Mouse (Mus musculus) yolk sac, embryonic 10.5 days (tissue): ENCODE measurements at regions not wholly inside any gene's neighbourhood (a gene's known extent, or its start where the extent isn't known, plus 50 kb on each side); places are given as distances from the start of the nearest gene placed in this dataset.

Experiments used
- DNase-seq: peaks from one replicate; pipeline ENCODE4 v3.0.0-alpha.2; 2017; ENCODE audit warnings: low spot score

DNA sequence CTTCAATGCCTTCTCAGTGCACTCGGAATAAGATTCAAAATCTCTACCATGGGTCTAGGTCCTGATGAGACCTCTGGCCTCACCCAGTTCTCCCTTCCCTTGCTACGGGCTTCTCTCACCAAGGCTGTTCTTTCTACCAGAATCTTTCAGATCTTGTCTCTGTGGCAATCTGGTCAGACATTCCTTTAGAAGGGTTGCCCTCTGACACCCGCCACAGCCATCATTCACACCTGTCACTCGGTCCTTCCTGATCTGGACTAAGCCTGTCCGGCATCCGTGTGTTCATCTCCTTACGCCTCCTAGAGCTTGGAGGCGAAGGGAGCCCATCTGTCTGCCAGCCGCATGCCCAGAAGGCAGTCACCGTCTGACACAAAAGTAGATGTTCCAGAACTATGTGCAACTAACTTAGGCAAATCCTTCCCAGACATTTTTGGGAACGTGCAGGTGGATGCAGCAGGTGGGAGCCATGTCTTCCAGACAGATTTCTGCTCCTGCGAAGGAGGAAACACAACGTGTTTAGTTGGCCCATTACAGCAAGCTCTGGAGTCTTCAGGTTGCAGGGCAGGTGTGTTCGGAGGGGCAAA, 77.7 kb downstream of the Fam76b start:
- no peak for DNase-seq

- DNase-seq = no peak
Observed at GRCm38 (mm10) chr9:13906736-13907135, 79.2 kb downstream of the Fam76b start.

GRCm38 (mm10) chr9:13909604-13910003, 82.1 kb downstream of the Fam76b start:
- no peak for DNase-seq

DNA sequence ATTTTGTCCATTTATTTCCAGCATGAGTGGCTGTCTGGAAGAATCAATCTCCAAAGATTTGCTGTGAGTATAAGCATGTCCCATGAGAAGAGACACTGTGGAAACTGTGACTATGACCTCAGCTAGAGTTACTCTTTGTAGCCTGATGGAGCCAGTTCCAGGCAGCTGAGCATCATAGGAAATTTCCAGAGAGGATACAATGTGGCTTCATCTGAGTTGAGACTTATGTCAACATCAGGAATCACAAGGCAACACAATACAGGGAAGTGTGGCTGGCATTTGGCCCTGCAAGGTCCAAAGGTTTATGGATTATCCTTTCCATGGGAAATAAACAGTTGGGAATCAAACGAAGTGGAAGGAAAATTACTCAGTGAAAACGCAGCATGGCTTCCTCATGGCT, 82.6 kb downstream of the Fam76b start:
- no peak for DNase-seq

GRCm38 (mm10) chr9:13913459-13913858, 85.9 kb downstream of the Fam76b start:
- no peak for DNase-seq

DNA sequence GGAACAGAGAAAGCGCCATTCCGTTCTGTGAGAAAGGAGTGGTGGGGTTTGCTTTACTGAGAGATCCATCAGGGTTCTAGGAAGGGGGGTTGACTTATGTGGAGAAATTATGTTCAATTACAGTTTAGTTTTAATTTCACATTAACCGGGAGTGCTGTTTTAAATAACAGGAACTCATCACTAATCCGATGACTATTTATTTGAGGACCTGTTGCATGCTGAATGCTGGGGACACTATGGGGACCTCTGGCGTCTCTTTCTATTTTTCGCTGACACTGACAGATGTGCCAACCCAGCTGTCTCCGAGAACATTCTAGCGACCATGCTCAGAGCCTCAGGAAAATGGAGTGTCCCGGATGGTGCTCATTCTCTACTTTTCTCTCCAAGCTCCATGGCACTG, 86.6 kb downstream of the Fam76b start:
- DNase-seq = no peak

DNA sequence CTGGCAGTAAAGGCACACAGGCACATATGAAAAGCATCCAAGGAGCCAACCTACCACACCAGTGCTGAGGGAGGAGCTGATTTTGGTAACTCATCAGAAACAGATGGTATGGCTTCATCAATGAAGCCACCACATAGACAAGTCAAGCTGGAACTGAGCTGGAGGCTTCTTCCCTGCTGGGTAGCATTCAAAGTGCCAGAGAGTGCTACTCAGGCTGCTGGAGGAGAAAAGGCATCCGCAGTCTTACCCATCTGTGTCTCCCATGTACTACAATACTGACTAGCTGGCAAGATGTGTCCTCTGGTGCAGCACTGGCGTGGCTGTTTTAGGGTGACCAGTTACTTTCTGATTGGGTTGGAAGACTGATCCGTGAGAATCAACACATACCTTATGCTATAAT, 87.3 kb downstream of the Fam76b start:
- no peak for DNase-seq

DNA sequence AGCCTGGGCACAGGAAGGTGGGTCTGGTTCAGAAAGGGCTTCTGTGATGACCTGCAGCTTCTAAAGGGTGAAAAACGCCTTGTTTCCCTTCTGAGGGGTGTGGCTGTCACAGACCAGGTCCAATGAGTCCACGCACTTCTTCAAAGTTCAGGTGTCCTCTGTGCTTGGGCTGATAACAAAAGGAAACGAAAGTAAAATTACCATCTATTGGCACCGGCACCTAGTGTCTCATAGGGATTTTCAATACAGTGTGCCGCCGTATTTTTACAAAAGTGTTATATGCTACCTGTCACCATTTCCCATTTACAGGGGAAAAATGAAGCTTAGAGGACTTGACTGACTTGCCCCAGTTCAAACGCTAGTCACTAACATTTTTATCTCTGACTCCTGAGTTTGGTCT, 89.3 kb downstream of the Fam76b start:
- DNase-seq = no peak

DNA sequence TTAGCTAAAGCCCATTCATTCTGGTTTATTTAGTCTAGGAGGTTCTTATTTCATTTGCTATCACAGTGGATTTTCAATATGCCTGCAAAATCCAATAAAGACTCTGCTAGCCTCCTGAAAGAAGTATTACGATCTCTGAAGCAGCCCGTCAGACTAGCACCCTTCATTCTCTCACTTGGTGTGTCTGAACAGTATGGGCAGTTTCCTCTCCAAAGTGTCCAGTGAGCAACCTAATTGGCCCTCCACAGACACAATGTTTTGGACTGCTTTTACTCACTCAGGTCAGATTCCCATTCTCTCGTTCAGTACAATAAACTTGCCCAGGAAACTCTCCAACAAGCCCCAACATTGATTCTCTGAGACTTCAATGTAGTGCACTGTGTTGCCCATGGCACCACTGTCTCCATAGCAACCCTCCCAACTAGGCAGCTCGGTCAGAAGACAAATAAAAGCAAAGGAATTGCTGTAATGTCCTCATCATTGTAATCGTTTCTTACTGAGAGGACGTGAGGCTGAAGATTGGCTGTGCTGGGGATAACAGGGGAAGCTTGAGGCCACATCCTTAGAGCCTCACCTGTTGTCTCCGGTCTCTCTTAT, 91.2 kb downstream of the Fam76b start:
- DNase-seq = no peak

DNA sequence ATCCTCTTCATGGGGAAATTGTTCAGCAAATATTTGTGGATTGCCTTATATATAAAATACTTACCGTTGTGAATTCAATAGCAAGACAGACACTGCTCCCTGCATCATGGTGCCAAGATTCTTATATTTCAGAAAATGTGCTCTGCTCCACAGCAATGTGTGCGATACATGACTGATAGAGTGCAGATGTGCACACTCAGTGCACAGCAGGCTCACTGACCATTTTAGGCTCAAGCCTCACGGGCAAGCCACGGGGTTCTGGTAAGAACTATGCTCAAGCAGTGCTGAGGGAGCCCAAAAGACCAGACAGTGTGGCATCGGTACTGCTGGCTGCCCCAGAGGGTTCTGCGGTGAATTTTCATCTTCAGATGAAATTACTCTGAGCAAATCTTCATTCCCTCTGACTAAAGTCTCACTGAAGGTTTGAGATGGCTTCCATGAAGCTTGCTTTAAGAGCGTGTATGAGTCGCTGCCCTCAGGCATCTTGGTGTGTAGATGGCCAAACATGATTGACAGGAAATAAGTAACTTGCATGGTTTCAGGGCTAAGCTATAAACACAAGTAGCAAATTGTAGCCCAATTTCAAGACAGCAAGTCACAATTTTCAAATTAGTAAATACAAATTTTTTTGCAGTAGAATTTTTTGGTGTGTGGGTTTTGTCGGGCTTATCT, 92.4 kb downstream of the Fam76b start:
- DNase-seq = no peak

DNA sequence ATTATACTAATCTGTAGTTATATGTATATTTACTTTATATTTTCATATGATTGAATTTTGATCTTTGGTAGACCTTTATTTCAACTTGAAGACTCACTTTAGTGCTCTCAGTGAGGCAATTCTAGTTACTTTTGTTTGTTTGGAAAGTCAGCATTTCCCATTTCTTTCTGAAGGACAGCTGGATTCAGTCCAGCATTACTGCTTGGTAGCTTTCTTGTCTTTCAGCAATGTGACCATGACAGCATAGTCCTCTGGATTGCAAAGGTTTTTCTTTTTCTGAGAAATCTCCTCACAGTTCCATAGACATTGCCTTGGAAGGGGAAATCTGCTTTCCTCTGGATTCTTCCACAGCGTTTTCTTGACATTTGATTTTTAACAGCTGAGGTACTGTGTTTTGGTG, 93.1 kb downstream of the Fam76b start:
- DNase-seq = no peak

DNA sequence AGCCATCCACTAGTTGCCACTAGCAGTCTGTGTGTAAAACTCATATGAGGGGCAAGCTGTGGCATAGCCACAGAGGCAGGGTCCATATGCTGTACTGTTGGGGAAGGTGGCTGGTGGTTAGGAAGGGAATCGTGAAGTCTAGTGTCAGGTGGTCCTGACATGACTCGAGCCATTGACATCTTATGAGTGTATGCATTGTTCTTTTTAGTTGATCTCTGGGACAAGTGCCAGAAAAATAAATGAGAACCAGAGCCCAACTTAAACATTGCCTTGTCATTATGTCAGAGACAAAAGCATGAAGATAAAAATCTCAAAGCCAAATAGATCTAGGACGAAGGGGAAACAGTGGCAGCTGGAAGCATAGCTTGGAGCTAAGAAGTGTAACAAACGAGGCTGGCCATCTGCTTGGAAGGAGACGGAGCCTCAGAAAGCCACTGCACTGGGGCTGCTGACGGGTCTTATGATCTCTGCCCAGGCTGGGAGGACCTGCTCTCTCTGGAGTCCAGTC, 104.5 kb downstream of the Fam76b start:
- no peak for DNase-seq

GRCm38 (mm10) chr9:13933404-13933803, 105.9 kb downstream of the Fam76b start:
- DNase-seq = no peak

DNA sequence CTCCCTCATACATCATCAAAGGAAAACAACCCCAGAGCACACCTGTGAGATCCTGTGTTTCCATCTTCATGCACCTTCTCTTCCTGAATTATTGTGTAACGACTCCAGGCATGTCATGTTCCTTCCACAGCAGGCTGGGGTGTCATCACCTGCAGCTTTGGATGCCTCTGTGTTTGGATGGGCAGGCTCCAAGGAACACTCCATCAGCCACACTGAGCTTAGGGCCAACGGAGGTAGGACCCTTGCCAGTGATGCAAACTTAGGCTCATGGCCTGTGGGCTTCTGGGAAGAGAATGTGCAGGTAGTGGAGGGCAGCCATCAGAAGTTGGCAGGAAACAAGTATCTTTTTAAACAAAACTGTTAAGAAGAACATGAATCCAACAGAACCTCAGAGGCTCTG, 109.8 kb downstream of the Fam76b start:
- no peak for DNase-seq

- DNase-seq = no peak
Observed at GRCm38 (mm10) chr9:13946519-13946918, 119.0 kb downstream of the Fam76b start.

DNA sequence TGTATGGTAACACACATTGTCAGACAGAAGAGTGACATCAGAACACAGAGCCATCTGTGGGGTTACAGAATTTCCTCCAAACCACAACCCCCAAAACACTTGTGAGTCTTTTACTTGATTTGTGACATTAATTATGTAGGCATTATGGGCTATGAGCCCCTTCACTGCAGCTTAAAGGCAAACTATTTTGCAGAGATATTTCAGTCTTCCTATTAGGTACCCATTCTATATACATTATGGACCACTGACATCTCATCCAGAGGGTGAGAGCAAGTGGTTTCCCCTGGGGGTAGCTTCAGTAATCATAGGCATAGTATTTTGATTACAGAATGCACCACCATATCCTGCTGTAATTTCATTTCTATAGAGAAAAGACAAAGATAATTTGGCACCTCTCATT, 124.6 kb downstream of the Fam76b start:
- DNase-seq = no peak

DNA sequence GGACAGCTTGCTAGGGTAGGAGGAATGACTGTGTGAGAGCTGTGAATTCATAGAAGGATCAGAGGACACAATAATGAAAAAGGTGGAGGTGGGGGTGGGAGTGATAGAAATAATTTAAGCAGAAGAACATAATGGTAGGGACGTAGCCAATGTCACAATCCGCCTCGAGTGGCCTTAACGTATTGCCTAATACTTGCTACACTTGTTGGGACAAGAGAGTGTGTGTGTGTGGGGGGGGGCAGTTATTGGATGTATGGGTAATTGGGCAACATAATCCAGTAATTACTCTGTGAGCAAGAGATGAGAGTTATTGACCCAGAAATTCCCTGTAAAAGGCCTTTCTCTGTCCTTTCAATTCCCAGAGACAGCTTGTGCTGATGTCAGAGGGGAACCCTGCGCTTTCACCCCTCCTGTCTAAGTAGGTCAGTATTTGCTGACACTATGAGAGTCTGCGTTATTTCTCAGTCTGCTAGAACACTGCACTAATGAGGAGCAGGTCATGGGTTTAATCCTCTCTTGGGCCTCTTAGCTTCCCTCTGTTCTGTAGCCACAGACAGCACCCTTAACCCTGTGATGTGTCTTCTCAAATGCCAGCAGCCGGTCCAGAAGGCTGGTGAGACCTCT, 135.7 kb downstream of the Fam76b start:
- DNase-seq = no peak

GRCm38 (mm10) chr9:13963796-13964195, 136.3 kb downstream of the Fam76b start:
- DNase-seq = no peak

GRCm38 (mm10) chr9:13964256-13964655, 136.7 kb downstream of the Fam76b start:
- no peak for DNase-seq

- no peak for DNase-seq
Observed at GRCm38 (mm10) chr9:13966212-13966611, 138.7 kb downstream of the Fam76b start.

DNA sequence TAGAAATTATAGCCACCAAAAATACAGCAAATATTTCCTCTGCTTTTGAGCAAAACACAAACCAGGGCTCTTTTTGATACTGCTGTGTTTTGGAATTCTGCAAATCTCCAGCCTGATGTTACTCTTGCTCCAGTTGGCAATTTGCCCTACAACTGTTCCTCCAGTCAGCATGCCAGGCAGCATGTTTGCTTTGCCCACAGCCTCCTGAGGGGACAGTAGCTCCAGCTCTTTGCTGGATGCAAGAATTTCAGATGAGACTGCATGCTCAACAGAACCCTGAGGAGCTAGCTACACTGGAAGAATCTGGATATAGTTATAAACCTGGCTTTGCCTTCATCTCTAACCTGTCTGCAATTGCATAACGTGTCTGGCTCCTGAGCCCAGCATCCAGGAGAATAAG, 141.7 kb downstream of the Fam76b start:
- DNase-seq = no peak

DNA sequence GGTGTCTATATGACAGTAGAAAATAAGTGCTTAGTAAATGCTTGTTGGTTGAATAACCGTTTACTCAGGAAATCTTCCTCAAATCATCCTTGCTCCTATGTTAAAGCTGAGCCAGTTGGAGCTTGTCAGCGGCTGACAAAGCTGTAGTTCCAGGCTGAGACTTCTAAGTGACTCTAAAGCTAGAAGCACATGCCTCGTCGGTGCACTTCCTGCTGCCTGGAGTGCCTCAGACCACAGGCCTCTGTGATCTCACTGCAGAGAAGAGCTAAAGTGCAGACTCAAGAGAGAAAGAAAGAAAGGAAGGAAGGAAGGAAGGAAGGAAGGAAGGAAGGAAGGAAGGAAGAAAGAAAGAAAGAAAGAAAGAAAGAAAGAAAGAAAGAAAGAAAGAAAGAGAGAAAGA, 146.1 kb downstream of the Fam76b start:
- DNase-seq = no peak

DNA sequence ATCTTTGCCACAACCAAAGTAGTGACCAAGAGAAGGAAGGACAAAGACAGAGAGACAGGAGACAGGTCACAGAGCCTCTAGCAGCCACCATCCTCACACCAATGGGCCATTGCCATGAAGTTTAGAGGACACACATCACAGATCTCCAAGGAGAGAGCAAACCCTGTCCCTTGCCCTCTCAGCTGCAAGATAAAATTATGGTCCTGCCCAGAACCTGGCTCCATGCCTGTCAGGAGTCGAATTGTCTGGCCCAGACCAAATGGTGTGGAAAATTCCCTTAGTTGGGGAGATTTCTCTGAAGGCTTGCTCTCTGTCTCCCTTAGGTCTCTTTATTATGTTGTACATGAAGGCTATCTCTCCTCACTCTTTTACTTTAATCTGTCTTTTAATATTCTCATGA, 147.4 kb downstream of the Fam76b start:
- no peak for DNase-seq
